Mouse (Mus musculus) granulocyte monocyte progenitor cell, adult 5-6 weeks (primary cell): ENCODE results near the gene Fcna. TPM values are rescaled to one million over a fixed set of nuclear protein-coding genes. Genes with fewer than 3 reads are reported as not detected.

Source experiments
- ATAC-seq: replicated peaks from 2 replicates; pipeline ENCODE4 v1.8.0; 2016; ENCODE audit warnings: mild to moderate bottlenecking, moderate TSS enrichment, inconsistent platforms; ENCODE audit not compliant: poor library complexity, severe bottlenecking
- total RNA-seq, 2 experiments: library from RNA; stranded (forward) in 1 of 2; stranded (reverse) in 1 of 2; fragments of 200-712, 200-1000 nt in 1 of 2; fragments of >200 nt in 1 of 2; fragmentation: Nextera tagmentation in 1 of 2; gene quantifications; 2 replicates each; pipeline ENCODE4 v1.2.3; 2014 to 2017

Gene Fcna
- total RNA-seq, 2 experiments from 2014 or later = 2.0 TPM; not detected in 1

DNA sequence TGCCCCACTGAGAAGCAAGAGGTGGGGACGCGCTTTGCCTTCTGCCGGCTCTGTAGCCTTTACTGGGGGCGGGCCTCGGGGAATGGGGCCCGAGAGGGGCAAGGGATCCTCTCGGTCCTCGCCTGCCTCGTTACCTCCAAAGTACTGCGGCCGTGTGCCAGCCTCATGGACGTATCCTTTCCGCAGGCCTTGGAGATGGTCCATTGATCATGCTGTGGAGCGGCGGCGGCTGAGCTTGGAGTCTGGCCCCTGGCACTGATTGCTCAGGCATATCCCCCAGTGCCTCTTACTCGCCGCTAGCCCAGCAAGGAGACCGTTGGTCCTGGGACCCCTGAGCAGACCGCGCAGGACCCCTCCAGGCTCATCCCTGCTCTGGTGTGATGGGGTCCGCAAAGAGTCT is 11.4 kb downstream of the Fcna start:
- no peak for ATAC-seq

DNA sequence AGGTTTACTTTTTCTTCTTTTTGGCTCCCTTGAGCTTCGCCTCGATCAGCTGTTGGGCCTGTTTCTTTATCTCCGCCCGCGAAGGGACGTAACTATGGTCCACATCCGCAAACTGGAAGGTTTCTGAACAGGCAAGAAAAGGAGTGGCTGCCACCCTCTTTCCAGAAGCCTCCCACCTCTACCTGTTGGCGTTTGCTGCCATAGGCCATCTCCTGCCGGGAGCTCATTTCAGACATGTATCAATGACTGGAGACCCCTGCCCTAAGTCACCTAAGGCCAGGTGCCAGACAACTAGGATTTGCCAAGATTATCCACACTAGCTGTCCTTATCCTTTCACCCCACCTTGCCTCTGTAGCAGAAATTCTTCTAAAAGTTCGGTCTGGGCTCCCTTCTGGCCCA is 19.2 kb downstream of the Fcna start:
- ATAC-seq = peak; percentile 26; the same call in 1 of the 2 replicates

DNA sequence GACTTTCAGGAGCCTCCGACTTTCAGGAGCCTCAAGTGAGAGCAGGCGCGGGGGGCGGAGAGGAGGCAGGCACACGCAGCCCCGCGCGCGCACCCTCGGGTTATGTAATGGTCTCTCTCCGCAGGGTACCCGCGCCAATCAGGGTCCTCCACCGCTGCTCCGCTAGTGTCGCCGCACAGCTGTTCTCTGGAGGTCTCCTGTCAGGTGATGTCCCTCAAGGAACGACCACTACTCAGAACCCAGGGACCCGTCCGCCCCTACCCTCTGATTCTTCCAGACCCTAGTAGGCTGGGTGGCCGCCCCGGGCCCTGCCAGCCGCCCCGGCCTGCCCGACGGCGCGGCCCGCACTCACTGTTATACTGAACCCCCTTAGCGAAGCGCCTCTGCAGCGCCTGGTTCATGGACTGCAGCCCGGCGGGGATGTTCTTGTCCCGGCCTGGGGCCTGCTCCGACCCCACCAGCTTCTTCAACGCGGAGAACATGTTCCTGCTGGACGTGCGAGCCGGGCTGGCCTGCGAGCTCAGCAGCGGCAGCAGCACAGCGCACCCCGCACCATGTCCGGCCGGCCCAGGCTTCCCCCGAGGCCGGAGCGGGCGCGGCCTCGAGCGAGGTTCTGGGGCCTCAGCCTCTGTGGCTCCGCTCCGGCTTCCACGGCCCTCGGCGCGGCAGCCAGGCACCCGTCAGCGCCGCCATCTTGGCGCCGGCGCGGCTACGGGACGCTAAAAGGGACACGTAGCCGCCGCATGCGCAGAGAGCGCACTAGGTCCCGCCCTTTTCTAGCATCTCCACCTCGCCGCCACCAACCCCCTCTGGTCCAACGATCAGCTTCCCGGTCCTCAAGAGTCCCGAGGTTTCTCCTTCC is 19.8 kb downstream of the Fcna start, which contains the start of gene Rabl6:
Rabl6 (minus strand) TSS at position 761 of the 862 bp plus-strand sequence.
- ATAC-seq = peak; percentile 92

DNA sequence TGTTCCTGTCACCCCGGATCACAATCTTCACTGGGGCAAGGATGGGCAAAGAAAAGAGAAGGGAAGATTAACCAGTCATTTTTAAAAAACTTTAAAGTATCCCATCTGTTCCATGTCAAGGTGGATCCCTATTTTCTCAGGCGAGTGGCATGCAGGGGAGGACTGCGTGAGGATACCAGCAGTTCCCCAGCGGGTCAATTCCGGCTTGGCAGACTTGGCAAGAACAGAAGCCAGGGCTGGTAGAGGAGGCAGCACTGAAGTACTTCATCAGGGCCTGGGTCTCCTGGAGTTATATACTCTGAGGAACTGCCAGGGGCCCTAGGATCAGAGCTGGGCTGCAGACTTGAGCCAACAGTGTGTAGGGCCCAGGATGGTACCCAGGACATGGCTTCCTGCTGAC is 25.3 kb downstream of the Fcna start:
- ATAC-seq = no peak

DNA sequence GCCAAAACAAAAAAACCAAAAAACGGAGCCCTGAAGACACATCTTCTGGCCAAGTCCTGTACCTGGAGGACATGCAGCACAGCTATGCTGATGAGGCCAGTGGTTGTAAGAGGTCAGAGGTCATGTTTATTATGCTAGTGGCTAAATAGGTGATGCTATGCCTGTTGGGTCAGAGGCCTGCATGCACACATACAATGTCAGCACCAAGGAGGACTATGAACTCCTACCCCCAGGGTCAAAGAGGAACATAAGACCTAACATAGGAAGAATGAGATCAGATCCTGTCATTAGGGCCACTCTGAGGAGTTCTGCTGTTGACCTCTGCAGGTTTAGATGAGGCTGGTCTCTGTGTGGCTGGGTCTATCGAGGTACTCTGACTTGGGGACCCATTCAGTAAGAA is 27.8 kb downstream of the Fcna start:
- no peak for ATAC-seq

DNA sequence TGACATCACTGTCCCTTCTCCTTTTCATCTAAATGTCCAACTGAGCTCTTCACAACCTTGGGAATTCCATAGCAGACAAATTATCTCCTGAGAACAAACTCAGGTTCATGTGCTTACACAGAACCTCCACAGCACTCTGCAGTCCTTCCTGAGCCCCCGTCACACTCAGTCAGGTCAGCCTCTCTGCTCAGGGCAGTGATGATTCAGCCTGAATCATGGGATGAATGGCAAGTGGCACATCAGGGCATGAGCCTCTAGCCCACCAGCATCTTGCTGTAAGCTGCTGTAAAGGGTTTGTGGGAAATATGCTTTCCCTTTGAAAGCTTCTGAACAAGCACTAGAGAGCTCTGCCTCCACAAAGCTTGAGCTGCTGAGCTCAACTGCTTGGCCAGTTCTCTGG is 29.1 kb downstream of the Fcna start:
- ATAC-seq = no peak

DNA sequence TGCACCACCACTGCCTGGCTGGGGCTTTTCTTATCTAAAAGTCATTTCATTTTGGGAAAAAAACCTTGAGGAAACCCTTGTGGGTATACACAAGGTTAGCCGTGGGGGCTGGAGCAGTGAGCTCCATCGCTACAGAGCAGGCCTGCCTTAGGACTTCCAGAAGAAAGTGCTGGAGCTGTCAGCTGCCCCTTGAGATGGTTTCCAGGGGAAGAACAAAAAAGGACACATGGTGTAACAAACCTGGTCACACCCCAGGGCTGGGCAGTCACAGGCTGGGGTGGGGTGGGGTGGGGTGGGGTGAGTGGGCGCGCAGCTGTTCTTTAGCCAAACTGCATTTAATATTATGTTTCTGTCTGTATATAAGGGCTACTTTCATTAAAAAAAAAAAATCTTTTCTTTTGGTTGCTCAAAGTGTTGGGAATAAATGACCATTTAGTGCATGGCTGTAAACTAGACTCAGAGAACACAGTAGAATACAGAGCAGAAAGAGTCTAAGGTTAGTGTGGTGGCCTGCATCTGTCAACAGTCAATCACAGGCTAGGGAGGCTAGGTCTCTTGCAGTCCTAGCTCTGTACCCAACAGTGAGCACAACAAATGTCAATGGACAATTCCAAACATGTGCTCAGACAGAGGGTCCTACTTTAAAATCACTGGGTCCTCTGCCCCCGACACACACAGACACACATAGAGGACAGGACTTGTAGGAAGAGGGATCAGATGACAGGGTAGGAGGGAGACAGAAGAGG is 30.9 kb downstream of the Fcna start:
- no peak for ATAC-seq

DNA sequence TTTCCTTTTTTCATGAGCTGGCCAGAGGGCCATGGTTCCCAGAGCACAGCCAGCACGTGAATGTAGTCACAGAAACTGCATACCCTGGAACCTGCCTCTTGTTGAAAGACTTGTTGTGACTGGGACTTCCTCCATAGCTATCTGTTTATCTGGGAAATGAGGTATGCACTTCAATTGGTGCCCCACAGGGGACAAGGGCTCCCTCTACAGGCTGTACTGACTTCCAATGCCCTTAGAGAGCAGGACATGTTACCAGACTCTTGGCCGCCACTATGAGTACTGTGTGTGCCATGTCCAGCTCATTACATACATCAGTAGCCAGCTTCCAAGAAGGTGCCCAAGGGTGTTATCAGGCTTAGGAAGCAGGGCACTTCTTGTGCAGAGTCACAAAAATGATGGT is 36.0 kb downstream of the Fcna start:
- peak; percentile 56 for ATAC-seq

DNA sequence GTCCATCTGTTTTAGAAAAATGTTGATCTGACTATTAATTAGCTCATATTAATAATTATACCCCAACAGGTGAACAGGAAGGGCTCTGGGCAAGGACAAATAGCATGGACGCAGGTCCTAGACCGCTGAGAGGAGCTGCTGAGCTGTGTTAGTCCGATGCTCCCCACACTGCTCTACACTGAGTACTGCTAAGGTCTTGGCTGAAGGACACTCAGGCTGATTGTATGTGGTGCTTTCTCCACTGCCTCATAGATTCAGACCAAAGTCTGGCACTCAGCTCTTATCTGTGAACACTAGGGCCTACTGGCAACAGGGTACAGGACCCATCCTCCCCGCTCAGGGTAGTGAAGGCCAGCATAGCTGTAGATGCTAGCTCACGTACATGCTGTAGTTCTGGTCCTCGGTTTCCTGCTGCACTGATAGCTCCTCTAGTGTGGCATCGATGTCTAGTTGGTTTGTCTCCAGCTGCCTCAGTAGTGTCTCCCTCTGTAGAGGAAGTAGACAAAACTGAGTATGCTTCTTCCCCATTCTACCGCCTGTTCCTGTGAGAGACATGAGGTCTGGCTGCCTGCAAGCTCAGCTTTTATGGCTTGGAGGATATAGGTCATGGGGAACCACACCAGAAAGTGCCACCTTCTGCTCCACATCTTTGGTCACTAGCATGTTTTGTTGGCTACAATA is 39.5 kb downstream of the Fcna start:
- no peak for ATAC-seq

DNA sequence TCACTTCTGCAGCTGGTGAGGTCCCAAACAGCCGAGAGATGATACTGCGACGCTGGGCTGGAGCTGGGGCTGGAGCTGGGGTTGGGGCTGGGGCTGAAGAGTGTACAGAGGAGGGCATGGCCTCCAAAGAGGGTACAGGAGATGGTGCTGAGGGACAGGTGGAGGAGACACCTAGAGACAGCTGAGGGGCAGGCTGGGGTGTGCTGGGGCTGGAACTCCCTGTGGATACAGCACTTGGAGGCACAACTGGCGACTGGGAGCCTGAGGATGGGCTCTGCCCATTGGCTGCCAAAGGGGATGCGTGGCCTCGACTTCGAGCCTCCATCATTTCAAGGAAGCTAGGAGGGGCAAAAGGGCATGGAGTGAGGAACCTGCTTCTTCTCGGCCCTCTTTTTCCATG is 40.5 kb downstream of the Fcna start:
- no peak for ATAC-seq

DNA sequence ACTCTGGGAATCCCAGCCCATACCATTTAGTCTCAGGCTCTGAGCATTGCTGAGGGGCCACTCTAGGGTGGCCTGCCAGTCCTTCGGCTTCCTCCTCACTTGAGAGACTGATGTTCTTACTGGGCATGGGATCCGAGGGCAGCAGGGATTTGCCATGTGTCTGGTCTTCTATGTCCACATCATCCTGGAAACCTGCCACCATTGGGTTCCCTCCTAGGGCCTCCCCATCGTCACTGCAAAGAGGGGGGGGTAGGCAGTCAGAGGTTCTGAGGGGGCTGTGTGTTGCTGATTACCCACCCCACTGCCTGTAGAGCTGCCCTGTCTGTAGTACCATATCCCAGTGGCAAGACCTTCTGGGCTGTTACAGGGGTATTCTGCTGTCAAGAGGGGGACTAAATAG is 42.2 kb downstream of the Fcna start:
- no peak for ATAC-seq

DNA sequence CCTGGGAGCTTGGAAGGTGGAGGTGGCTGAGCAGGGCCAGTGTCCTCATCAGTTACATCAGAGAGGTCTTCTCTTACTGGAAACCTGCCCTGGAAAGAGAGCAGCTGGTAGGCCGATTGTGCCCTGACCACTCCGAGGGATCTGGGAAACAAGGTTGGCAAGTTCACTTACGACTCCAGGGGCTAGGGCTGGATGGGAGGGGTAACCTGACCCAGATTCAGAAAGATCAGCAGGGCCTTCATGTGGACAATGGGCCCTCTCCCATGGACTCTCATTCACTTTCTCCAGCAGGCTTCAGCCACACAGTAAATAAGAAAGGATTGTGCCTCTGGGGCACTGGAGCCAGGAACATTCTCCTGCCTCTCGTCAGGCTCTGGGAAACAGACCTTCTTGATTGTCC is 43.0 kb downstream of the Fcna start:
- ATAC-seq = no peak

DNA sequence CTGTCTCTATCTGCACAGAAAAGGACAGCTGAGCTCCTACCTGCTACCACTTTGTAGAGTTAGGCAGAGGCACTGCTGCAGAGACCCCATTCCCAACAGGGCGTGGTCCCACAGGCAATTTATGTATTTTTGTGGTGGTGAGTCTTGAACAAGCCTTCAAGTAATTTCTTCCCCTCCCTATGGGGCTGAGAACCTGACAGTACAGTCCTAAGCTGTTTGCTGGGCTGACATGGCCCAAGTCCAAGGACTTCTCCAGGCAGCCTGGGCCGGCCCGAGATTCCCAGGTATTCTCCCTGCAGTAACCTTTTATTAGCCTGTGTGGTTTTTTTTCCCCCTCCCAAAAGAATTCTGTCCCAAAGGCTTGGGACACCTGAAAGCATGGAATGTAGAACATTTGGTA is 43.7 kb downstream of the Fcna start:
- no peak for ATAC-seq

DNA sequence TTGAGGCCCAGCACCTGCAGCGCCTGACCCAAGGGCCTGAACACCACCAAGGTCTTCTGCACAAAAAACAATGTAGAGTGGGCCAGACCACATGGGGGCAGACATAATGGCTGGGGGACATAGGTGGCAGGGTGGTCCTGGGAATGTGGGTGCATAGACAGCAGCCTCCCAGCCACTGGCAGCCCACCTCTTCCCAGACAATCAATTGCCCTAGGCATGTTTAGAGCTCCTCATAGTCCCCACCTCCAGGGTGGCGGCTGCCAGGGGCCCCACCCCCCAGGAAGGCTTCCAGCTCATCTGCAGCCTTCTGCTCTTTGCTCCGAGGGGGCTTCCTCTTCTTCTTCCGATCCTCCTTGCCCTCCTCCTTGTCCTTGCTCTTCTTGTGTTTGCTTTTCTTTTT is 44.3 kb downstream of the Fcna start:
- ATAC-seq = no peak

DNA sequence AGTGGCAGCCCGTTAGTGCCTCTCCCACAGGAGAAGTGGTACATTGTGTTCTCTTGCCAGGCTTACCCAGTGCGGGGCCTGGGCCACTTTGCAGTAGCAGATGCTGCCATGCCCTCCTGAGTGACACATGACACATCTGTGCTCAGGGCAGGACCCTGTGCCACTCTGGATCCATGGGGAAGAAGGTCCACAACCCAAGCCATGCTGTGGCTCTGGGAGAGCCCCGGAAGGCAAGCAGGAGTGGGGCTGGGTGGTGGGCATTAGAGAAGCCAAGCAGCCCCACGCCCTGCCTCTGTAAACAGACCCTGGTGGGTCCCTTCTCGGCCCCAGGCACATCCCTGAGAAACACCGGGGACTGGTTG is 44.7 kb downstream of the Fcna start:
- no peak for ATAC-seq

DNA sequence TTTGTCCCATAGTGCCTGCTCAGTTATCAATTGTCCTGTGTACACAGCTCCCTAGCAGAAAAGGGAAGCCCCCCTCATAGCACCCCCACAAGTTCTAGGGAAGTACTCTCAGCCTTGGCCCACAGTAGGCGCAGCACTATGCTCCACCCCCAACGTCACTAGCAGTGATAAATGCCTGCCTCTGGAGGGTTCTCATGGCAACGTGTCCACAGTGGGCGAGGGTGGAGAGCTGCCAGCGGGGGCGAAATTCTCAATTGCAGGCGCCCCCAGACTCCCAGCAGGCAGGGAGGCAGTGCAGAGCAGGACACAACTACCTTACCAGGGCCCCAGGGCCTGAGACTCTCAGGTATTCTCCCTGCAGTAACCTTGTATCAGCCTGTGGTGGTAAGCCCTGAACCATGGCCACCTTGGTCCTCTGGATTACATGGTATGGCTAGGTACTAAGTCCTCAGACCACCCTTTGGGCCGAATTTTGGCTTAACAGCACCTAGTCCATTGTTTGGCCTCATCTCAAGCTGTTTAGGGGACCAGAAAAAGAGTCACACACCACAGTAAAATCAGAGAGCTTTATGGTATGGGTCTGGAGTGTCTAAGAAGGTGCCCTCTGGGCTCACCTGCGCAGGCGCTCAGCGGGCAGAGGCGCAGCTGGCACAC is 45.2 kb downstream of the Fcna start:
- peak; percentile 59 for ATAC-seq

DNA sequence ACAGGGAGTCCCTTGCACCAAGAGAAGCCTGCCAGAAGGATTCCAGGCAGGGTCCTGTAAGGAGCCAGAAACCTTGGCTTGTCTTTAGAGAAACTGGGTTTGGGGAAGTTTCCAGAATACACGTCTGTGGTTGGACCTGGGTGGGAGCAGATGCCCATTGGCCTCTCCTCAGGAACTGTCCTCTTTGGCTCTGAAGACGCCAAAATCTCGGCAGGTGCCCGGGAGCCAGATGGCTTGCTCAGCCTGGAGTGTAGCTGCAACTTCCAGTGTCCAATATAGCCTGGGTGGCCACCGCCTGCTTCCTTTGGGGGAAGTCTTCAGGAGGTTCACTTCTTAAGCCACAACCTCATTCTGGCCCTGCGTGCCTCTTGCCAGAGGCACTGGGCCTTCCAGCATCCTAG is 45.9 kb downstream of the Fcna start:
- ATAC-seq = peak; percentile 25

DNA sequence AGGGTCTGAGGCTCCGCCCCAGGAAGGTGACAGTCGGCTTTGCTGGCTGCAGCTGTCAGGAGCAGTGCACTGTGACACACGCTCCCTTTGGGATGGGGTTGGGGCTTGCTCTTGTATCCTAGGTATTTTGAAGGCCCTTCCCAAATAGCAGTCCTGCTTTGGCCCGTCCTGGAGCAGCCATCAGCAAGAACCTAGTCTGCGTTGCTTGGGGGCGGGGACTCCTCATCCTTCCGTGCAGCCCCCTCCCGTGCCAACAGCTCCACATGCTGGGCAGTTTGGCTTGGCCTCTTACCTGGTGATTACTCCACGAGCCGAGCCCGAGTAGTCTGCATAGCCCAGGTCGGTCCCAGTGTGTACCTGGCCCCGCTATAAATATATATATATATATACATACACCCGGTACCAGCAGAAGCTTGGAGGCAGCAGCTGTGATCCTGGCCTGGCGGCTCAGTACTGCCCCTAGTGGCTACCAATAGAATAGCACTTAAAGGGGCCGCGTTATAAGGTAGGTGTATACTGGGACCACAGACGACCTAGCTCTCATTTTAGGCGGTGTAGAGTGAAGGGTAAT is 46.5 kb downstream of the Fcna start, which contains the start of gene Ajm1:
Ajm1 (minus strand) TSS at position 464 of the 571 bp plus-strand sequence.
- peak; percentile 56 for ATAC-seq

DNA sequence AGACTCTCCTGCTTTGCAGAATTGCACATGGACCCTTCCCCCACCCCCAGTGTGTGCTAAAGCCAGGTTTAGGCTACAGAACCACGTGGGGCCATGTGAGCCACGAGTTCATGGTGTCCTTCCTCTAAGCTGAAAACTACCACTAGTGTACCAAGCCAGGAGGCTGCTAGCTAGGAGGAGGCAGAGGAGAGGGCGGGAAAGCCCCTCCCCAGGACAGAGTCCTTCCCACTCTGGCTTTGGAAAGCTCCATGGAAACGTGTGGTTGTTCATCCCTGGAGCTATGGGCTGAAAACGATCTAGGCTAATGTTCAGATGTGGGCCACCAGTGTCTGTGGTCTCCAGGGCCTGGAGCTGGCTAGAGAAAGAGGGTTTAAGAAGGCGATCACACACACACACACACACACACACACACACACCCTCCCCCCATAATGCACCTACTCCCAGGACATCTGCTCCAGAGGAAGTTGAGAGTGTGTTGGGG is 47.2 kb downstream of the Fcna start:
- ATAC-seq = no peak
